Mouse (Mus musculus) left cerebral cortex, adult 2 months (tissue): ENCODE measurements around the gene Tbx1. TPM values are rescaled to one million over a fixed set of nuclear protein-coding genes. Genes with fewer than 3 reads are reported as not detected.

Experiments used
- DNase-seq, 2 experiments: peaks; one replicate each; pipeline ENCODE4 v3.0.0; 2021 to 2022; ENCODE audit warnings: low spot score in 2 of 2, mixed read lengths in 1 of 2; ENCODE audit errors: extremely low spot score in 1 of 2
- H3K27ac ChIP-seq: fragments of 200-600 bp; 2 replicates; pipeline ENCODE4 v1.8.1; 2022
- H3K4me3 ChIP-seq: fragments of 200-600 bp; 2 replicates; pipeline ENCODE4 v1.8.1; 2022
- CTCF ChIP-seq: fragments of 200-600 bp; IDR thresholded peaks from 2 replicates; pipeline ENCODE4 v1.8.1; 2022; ENCODE audit warnings: antibody characterized with exemption, mild to moderate bottlenecking, moderate library complexity
- intact Hi-C: fragments of 180-260 bp; cut with DNase I; formaldehyde crosslinking; loops from one replicate; pipeline ENCODE4 v1.15.1; 2025
- total RNA-seq, 2 experiments: library from RNA; stranded (reverse); gene quantifications; 2 replicates each; pipeline ENCODE4 v1.2.3; 2021

Gene Tbx1
- total RNA-seq, 2 experiments from 2014 or later, result 1.1 to 2.0 TPM

DNA sequence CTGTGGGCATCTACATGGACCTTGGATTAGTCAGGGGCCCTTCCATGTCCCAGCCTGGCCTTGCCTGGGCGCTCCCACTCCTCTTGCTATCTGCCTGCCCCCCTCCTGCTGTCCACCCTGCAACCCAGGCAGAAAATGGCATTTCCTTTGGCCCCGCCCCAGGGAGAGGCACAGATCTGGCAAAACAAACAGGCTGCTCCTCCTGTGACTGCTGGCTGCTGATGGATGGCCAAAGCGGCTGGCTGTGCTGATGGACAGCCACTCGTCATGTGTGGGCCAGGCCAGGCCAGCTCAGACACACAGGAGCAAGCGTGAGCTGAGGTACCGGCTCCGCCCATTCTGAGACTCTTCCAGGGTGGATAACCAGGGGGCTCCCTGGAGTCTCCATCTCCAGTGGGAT is 11.0 kb upstream of the Tbx1 start:
- TF ChIP-seq CTCF, result no peak
- DNase-seq, result no peak
- intact Hi-C loops, result no loop called here
- H3K27ac ChIP-seq, result no peak overlapping the region
- H3K4me3 ChIP-seq, result no peak overlapping the region

GRCm38 (mm10) chr16:18598006-18598405 is 7.5 kb upstream of the Tbx1 start:
- intact Hi-C loops, result no loop called here
- TF ChIP-seq CTCF, result no peak
- no peak for DNase-seq
- H3K4me3 ChIP-seq, result no peak overlapping the region
- H3K27ac ChIP-seq, result no peak overlapping the region

GRCm38 (mm10) chr16:18596255-18596654 is 5.8 kb upstream of the Tbx1 start:
- DNase-seq, result no peak
- H3K27ac ChIP-seq, result no peak overlapping the region
- H3K4me3 ChIP-seq, result no peak overlapping the region
- intact Hi-C loops, result no loop called here
- TF ChIP-seq CTCF, result no peak

DNA sequence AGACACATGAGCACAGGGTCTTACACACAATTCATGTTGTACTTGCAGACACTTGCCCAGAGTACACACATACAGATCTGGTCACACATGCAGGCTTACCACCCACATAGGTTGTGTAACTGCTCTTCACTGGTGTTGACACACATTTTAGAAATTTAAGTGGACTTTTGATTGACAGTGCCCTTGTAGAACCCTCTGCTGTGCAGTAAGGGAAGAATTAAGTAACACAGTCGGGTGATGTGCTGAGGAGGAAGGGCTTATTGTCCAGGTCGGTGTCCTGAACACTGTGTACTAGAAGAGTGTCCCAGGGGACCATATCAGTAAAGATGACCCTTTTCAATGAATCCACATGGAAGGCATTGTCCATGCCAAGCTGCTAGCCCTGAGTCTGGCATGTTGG is 3.5 kb upstream of the Tbx1 start:
- intact Hi-C loops, result no loop called here
- DNase-seq, result no peak
- no peak overlapping the region for H3K27ac ChIP-seq
- H3K4me3 ChIP-seq, result no peak overlapping the region
- no peak for TF ChIP-seq CTCF

DNA sequence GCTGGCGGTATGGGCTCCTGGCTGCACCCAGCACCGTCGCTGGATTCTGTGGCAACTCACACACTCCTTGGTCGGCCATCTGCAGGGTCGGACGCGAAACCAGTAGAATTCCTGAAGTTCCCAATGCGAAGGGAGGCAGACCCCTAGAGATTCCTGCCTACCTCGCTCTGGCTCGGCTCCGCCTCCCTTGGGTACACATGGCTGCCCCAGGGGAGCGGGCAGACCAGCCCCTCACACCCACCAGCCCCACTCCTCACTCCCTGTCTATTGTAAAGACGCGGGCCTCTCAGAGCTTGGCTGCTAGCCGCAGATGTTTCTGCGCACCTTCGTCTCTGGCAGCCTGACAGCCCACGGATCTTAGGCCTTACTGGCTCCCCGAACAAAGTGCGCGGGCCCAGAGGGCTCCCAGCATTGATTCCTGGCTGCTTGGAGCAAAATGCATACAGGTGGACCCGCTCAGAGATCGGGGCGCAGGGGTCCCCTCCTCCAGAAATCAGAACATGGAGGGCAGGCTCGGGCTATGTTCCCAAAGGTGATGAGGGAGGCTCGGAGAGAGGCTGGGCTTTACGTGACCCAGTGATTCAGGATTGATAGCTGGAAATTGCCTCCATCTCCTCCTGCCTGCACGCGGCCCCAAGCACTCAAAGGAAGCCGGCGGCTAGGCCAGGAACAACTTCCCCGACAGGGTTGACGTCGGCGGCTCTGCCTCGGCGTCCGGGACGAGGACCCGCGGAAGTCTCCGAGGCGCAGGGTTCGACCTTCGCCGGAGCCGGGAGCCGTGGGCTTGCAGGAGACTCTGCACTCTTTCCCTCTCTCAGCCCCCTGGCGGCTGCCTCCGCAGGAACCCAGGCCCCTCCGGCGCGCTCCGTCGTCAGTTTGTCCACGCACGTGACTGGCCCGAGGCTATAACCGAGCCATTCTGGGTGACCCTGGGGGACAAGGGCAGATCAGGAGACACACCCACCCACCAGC is 862 bp upstream of the Tbx1 start:
- H3K4me3 ChIP-seq, result no peak overlapping the region
- intact Hi-C loops, result no loop called here
- DNase-seq, result no peak
- no peak overlapping the region for H3K27ac ChIP-seq
- TF ChIP-seq CTCF, result peak; percentile 18

GRCm38 (mm10) chr16:18589080-18589621 is 1.3 kb downstream of the Tbx1 start:
- no peak overlapping the region for H3K4me3 ChIP-seq
- intact Hi-C loops, result no loop called here
- no peak for TF ChIP-seq CTCF

DNA sequence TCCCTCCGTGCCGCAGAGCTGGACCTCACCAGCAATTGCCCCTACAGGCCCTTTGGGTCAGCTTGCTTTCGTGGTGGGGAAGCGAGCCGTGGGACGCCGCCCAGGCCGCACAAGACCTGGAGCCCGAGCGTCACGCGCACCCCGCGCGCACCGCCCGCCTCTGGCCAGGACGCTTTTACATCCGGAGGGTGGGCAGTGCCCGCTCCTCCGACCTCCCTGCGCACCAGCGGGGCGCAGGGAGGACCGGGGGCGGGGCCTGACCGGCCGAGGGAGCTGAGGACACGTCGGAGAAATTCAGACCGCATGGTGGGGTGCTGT is 1.8 kb downstream of the Tbx1 start:
- intact Hi-C loops, result no loop called here
- H3K27ac ChIP-seq, result no peak overlapping the region
- no peak for DNase-seq
- H3K4me3 ChIP-seq, result no peak overlapping the region
- no peak for TF ChIP-seq CTCF

More at GRCm38 (mm10) chr16:18589080-18589621, 1.3 kb downstream of the Tbx1 start:
- no peak overlapping the region for H3K27ac ChIP-seq
- no peak for DNase-seq

GRCm38 (mm10) chr16:18587847-18588737 is 2.4 kb downstream of the Tbx1 start:
- TF ChIP-seq CTCF, result no peak
- no peak for DNase-seq
- Histone ChIP-seq H3K27ac (no peak overlapping the region), H3K4me3 (no peak overlapping the region)
- intact Hi-C loops, result no loop called here

DNA sequence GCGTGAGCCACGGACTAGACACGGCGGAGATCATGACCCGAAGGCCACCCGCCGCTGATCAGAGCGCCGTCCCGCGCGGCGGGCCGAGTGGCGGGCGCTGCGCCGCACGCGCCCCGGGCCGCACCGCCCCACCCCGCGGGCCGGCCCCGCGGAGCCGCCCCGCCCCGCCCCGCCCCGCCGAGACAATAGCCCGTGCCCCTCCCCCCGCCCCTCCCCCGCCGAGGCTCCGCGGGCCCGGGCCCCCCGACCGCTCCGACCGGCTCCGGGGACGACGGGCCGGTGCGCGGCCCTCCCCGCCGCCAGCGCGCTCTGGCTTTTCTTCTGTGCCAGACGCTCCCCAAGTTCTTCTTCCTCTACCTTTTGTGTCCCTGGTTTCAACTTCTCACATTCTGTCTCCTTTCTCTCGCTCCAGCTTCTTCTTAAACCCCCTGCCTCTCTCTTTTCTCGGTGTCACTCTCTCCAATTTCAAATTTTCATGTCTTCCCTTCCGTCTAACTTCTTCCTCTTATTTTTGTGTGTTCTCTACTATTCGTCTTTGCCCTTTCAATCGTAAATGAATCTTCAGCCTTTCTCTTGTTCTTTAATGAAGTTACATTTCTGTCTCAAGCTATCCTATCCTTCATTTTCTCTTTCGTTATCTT is 3.4 kb downstream of the Tbx1 start:
- DNase-seq, result no peak
- TF ChIP-seq CTCF, result no peak
- intact Hi-C loops, result no loop called here
- H3K27ac ChIP-seq, result no peak overlapping the region
- peak overlapping the region; percentile 33 for H3K4me3 ChIP-seq

GRCm38 (mm10) chr16:18586076-18586905 is 4.2 kb downstream of the Tbx1 start:
- H3K27ac ChIP-seq, result no peak overlapping the region
- H3K4me3 ChIP-seq, result peak overlapping the region; percentile 33
- DNase-seq, result no peak
- intact Hi-C loops, result no loop called here
- no peak for TF ChIP-seq CTCF

- no peak for DNase-seq
- Histone ChIP-seq H3K27ac (no peak overlapping the region), H3K4me3 (no peak overlapping the region)
- TF ChIP-seq CTCF, result no peak
- intact Hi-C loops, result no loop called here
Observed at GRCm38 (mm10) chr16:18585676-18586075, 4.8 kb downstream of the Tbx1 start.
